Mouse (Mus musculus): ENCODE results near the gene Scap. TPM values are rescaled to one million over a fixed set of nuclear protein-coding genes. Genes with fewer than 3 reads are reported as not detected.
"Not testable (repeated sequence)": the region's sequence is repeated elsewhere in the genome, so short reads cannot be mapped to it uniquely, and the experiment has no call there.

Scap gene
- polyA plus RNA-seq, 1 experiment from 2014 or later = 24.9 TPM

GRCm38 (mm10) chr9:110362337-110362736 lies 29.2 kb downstream of the Scap start:
- WGBS = 88% methylated on average over 10 of the region's 10 CpGs
- H3K4me1 ChIP-seq (ENCODE audit: control insufficient read depth, insufficient read depth, low read length) = no peaks in the 10 kb centered on the region
- DNase-seq (ENCODE audit: low spot score, missing footprints) = no peak
- no peak overlapping the region for H3K4me3 ChIP-seq (ENCODE audit: low read depth, low read length)
- no peaks in the 10 kb centered on the region; the same call in 1 of the 2 replicates for H3K36me3 ChIP-seq (ENCODE audit: control insufficient read depth, insufficient read depth, low read length)
- H3K9ac ChIP-seq (ENCODE audit: low read length) = no peak overlapping the region
- no peaks in the 10 kb centered on the region for H3K27me3 ChIP-seq (ENCODE audit: control insufficient read depth, insufficient read depth, low read length)
- ATAC-seq (ENCODE audit: low FRiP score) = no peak
- H3K9me3 ChIP-seq (ENCODE audit: control insufficient read depth, low read length) = no peaks in the 10 kb centered on the region
- H3K4me2 ChIP-seq = no peak overlapping the region
- no peak overlapping the region for H3K27ac ChIP-seq (ENCODE audit: low read depth, low read length)

DNA sequence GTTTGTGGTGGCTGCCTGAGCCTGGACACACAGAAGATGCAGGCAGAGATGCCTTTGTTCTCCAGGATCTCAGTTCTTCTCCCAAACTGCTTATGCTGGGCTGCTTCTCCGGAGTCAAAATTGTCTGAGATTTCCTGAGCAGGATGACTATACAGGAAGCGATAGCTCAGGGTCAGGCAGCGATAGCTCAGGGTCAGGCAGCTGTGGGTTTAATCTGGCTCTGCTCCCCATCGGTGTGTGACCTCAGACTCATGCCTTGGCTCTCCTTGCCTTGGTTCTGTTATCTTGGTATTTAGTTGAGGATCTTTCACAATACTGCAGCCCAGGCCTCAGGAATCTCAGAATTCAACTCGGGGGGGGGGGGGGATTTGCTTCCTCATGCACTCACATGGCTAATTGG lies 33.7 kb downstream of the Scap start:
- Histone ChIP-seq H3K36me3 (ENCODE audit: control insufficient read depth, insufficient read depth, low read length) (no peaks in the 10 kb centered on the region; the same call in none of the 2 replicates), H3K9me3 (ENCODE audit: control insufficient read depth, low read length) (no peaks in the 10 kb centered on the region), H3K27ac (ENCODE audit: low read depth, low read length) (no peak overlapping the region), H3K4me3 (ENCODE audit: low read depth, low read length) (no peak overlapping the region), H3K27me3 (ENCODE audit: control insufficient read depth, insufficient read depth, low read length) (no peaks in the 10 kb centered on the region), H3K4me1 (ENCODE audit: control insufficient read depth, insufficient read depth, low read length) (no peaks in the 10 kb centered on the region), H3K9ac (ENCODE audit: low read length) (no peak overlapping the region), H3K4me2 (no peak overlapping the region)
- DNase-seq (ENCODE audit: low spot score, missing footprints) = no peak
- ATAC-seq (ENCODE audit: low FRiP score) = no peak
- WGBS = 86% methylated on average over 5 of the region's 5 CpGs

GRCm38 (mm10) chr9:110369860-110370259 lies 36.8 kb downstream of the Scap start:
- H3K9ac ChIP-seq (ENCODE audit: low read length) = no peak overlapping the region
- no peaks in the 10 kb centered on the region for H3K4me1 ChIP-seq (ENCODE audit: control insufficient read depth, insufficient read depth, low read length)
- ATAC-seq (ENCODE audit: low FRiP score) = no peak
- no peaks in the 10 kb centered on the region for H3K9me3 ChIP-seq (ENCODE audit: control insufficient read depth, low read length)
- peak; percentile 39 for DNase-seq (ENCODE audit: low spot score, missing footprints)
- no peaks in the 10 kb centered on the region for H3K27me3 ChIP-seq (ENCODE audit: control insufficient read depth, insufficient read depth, low read length)
- H3K4me2 ChIP-seq = no peak overlapping the region
- H3K4me3 ChIP-seq (ENCODE audit: low read depth, low read length) = no peak overlapping the region
- no peaks in the 10 kb centered on the region; the same call in 1 of the 2 replicates for H3K36me3 ChIP-seq (ENCODE audit: control insufficient read depth, insufficient read depth, low read length)
- WGBS = 95% methylated on average over 3 of the region's 3 CpGs
- no peak overlapping the region for H3K27ac ChIP-seq (ENCODE audit: low read depth, low read length)

GRCm38 (mm10) chr9:110373871-110374270 lies 40.8 kb downstream of the Scap start:
- H3K4me2 ChIP-seq = no peak overlapping the region
- H3K36me3 ChIP-seq (ENCODE audit: control insufficient read depth, insufficient read depth, low read length) = peaks cover 11% of the 10 kb centered on the region; the same call in 1 of the 2 replicates
- DNase-seq (ENCODE audit: low spot score, missing footprints) (peak; percentile 19), ATAC-seq (ENCODE audit: low FRiP score) (no peak)
- H3K4me3 ChIP-seq (ENCODE audit: low read depth, low read length) = no peak overlapping the region
- no peaks in the 10 kb centered on the region for H3K9me3 ChIP-seq (ENCODE audit: control insufficient read depth, low read length)
- H3K4me1 ChIP-seq (ENCODE audit: control insufficient read depth, insufficient read depth, low read length) = no peaks in the 10 kb centered on the region
- 96% methylated on average over 13 of the region's 13 CpGs for WGBS
- no peak overlapping the region for H3K9ac ChIP-seq (ENCODE audit: low read length)
- no peaks in the 10 kb centered on the region for H3K27me3 ChIP-seq (ENCODE audit: control insufficient read depth, insufficient read depth, low read length)
- no peak overlapping the region for H3K27ac ChIP-seq (ENCODE audit: low read depth, low read length)

DNA sequence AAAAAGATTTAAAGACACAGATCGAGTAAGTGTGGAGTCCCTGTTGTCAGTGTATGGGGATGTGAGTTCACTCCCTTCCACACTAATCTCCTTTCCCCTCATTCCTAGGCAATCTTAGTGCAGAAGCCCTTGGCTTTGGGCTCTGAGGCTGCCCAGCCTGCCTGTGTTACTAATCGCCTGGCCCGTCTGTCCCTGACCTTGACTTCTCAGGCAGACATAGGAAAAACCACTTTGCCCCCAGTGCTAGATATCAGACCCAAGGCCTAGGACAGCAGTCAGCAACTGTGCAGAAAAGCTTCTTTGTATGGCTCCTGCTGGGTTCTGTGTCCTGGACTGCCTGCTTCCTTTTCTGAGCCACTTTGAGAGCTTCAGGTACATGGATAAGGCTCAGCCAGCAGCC lies 42.6 kb downstream of the Scap start:
- WGBS = 95% methylated on average over 3 of the region's 3 CpGs
- H3K4me2 ChIP-seq = no peak overlapping the region
- H3K9me3 ChIP-seq (ENCODE audit: control insufficient read depth, low read length) = no peaks in the 10 kb centered on the region
- no peak overlapping the region for H3K4me3 ChIP-seq (ENCODE audit: low read depth, low read length)
- H3K9ac ChIP-seq (ENCODE audit: low read length) = no peak overlapping the region
- peak; percentile 54 for DNase-seq (ENCODE audit: low spot score, missing footprints)
- H3K36me3 ChIP-seq (ENCODE audit: control insufficient read depth, insufficient read depth, low read length) = peaks cover 12% of the 10 kb centered on the region; the same call in 1 of the 2 replicates
- ATAC-seq (ENCODE audit: low FRiP score) = no peak
- H3K27me3 ChIP-seq (ENCODE audit: control insufficient read depth, insufficient read depth, low read length) = no peaks in the 10 kb centered on the region
- H3K27ac ChIP-seq (ENCODE audit: low read depth, low read length) = no peak overlapping the region
- H3K4me1 ChIP-seq (ENCODE audit: control insufficient read depth, insufficient read depth, low read length) = no peaks in the 10 kb centered on the region

DNA sequence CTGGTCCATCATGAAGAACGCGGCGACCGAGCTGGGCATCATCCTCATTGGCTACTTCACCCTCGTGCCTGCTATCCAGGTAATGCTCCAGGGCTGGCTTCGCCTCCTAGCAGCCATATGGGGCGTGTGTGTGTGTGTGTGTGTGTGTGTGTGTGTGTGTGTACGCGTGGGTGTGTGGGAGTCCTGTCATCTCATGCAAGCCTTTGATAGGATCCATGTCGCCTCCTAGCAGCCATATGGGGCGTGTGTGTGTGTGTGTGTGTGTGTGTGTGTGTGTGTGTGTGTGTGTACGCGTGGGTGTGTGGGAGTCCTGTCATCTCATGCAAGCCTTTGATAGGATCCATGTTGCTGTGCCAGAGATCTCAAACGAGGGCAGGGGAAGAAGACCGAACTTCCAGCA lies 44.6 kb downstream of the Scap start:
- H3K4me1 ChIP-seq (ENCODE audit: control insufficient read depth, insufficient read depth, low read length); H3K9me3 ChIP-seq (ENCODE audit: control insufficient read depth, low read length); H3K4me3 ChIP-seq (ENCODE audit: low read depth, low read length); H3K27ac ChIP-seq (ENCODE audit: low read depth, low read length); H3K9ac ChIP-seq (ENCODE audit: low read length); H3K4me2 ChIP-seq; H3K27me3 ChIP-seq (ENCODE audit: control insufficient read depth, insufficient read depth, low read length); ATAC-seq (ENCODE audit: low FRiP score): not testable (repeated sequence)
- peak; percentile 28 for DNase-seq (ENCODE audit: low spot score, missing footprints)
- WGBS = 91% methylated on average over 15 of the region's 15 CpGs
- peaks cover 12% of the 10 kb centered on the region; the same call in 1 of the 2 replicates for H3K36me3 ChIP-seq (ENCODE audit: control insufficient read depth, insufficient read depth, low read length)

GRCm38 (mm10) chr9:110379361-110379760 lies 46.3 kb downstream of the Scap start:
- no peak overlapping the region for H3K4me3 ChIP-seq (ENCODE audit: low read depth, low read length)
- H3K27ac ChIP-seq (ENCODE audit: low read depth, low read length) = no peak overlapping the region
- no peak overlapping the region for H3K9ac ChIP-seq (ENCODE audit: low read length)
- H3K4me1 ChIP-seq (ENCODE audit: control insufficient read depth, insufficient read depth, low read length) = no peaks in the 10 kb centered on the region
- H3K27me3 ChIP-seq (ENCODE audit: control insufficient read depth, insufficient read depth, low read length) = no peaks in the 10 kb centered on the region
- DNase-seq (ENCODE audit: low spot score, missing footprints) (no peak), ATAC-seq (ENCODE audit: low FRiP score) (no peak)
- WGBS = 94% methylated on average over 8 of the region's 8 CpGs
- H3K9me3 ChIP-seq (ENCODE audit: control insufficient read depth, low read length) = no peaks in the 10 kb centered on the region
- H3K36me3 ChIP-seq (ENCODE audit: control insufficient read depth, insufficient read depth, low read length) = peaks cover 14% of the 10 kb centered on the region; the same call in 1 of the 2 replicates
- no peak overlapping the region for H3K4me2 ChIP-seq

DNA sequence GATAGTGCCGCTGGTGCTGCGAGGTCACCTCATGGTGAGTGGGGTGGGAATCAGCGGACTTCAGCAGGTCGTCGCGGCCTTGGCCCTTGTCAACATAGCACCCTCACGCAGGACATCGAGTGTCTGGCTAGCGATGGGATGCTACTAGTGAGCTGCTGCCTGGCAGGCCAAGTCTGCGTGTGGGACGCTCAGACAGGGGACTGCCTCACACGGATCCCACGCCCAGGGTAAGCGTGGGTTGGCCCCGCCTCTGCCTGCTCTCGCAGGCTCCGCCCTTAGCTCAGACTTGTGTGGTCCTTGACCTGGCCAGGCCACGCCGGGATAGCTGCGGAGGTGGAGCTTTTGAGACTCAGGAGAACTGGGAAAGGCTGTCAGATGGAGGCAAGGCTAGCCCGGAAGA lies 47.6 kb downstream of the Scap start:
- ATAC-seq (ENCODE audit: low FRiP score) (peak; percentile 58; the same call in 1 of the 2 replicates), DNase-seq (ENCODE audit: low spot score, missing footprints) (no peak)
- H3K27me3 ChIP-seq (ENCODE audit: control insufficient read depth, insufficient read depth, low read length) = no peaks in the 10 kb centered on the region
- no peaks in the 10 kb centered on the region for H3K9me3 ChIP-seq (ENCODE audit: control insufficient read depth, low read length)
- H3K9ac ChIP-seq (ENCODE audit: low read length) = peak overlapping the region; percentile 7; the same call in 1 of the 2 replicates
- H3K4me3 ChIP-seq (ENCODE audit: low read depth, low read length) = no peak overlapping the region
- WGBS = 41% methylated on average over 21 of the region's 21 CpGs
- H3K36me3 ChIP-seq (ENCODE audit: control insufficient read depth, insufficient read depth, low read length) = peaks cover 17% of the 10 kb centered on the region; the same call in 1 of the 2 replicates
- no peaks in the 10 kb centered on the region for H3K4me1 ChIP-seq (ENCODE audit: control insufficient read depth, insufficient read depth, low read length)
- H3K4me2 ChIP-seq = no peak overlapping the region
- no peak overlapping the region for H3K27ac ChIP-seq (ENCODE audit: low read depth, low read length)

DNA sequence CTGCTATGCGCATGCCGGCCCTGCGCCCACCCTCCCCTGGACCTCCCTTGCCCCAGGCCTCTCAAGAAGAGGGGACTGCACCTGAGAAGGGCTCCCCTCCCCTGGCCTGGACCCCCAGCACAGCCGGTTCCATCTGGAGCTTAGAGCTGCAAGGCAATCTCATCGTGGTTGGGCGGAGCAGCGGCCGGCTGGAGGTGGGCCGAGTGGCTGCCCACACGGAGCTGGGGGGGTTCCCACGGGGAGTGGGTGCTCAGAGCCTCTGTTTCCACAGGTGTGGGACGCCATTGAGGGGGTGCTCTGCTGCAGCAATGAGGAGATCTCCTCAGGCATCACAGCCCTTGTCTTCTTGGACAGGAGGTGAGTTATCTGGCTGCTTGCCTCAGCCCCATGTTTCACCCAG lies 48.2 kb downstream of the Scap start:
- H3K4me3 ChIP-seq (ENCODE audit: low read depth, low read length) = no peak overlapping the region
- DNase-seq (ENCODE audit: low spot score, missing footprints) = no peak
- no peak overlapping the region for H3K4me2 ChIP-seq
- WGBS = 86% methylated on average over 12 of the region's 12 CpGs
- H3K9me3 ChIP-seq (ENCODE audit: control insufficient read depth, low read length) = no peaks in the 10 kb centered on the region
- no peak overlapping the region for H3K27ac ChIP-seq (ENCODE audit: low read depth, low read length)
- no peak for ATAC-seq (ENCODE audit: low FRiP score)
- H3K27me3 ChIP-seq (ENCODE audit: control insufficient read depth, insufficient read depth, low read length) = no peaks in the 10 kb centered on the region
- H3K4me1 ChIP-seq (ENCODE audit: control insufficient read depth, insufficient read depth, low read length) = no peaks in the 10 kb centered on the region
- H3K36me3 ChIP-seq (ENCODE audit: control insufficient read depth, insufficient read depth, low read length) = peaks cover 23% of the 10 kb centered on the region; the same call in 1 of the 2 replicates
- no peak overlapping the region for H3K9ac ChIP-seq (ENCODE audit: low read length)
